Mouse (Mus musculus) lung, adult 2 months (tissue): ENCODE data around the gene Dimt1.

Experiments
- CTCF ChIP-seq: fragments of 200-500 bp; IDR thresholded peaks from 2 replicates; pipeline ENCODE4 v1.5.1; 2011; ENCODE audit warnings: mild to moderate bottlenecking, low read length, control low read depth; ENCODE audit not compliant: insufficient read depth
- POLR2A ChIP-seq: fragments of 200-500 bp; IDR thresholded peaks from 2 replicates; pipeline ENCODE4 v1.6.1; 2011; ENCODE audit warnings: low read depth, mild to moderate bottlenecking, control low read depth, low read length, borderline replicate concordance; ENCODE audit errors: extremely low read depth

DNA sequence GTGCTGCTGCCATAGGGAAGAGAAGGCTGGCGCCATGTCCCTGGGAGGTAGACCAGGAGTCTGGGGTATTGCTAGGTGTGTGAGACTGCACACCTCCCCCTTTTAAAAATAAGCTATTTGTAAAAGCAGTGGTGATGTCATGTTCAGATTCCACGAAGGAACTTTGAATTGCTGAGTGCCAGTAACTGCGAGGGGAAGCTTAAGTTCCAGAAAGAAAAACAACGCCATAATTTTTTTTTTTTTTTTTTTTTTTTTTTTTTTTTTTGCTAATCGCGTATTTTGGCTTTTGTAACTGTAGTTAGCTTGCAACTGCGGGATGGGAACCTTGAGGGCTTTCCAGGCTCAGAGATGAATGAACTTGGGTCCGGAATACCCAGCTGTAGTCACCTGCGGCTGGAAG lies 1.4 kb upstream of the Dimt1 start:
- TF ChIP-seq CTCF (no peak), POLR2A (no peak)
